Mouse (Mus musculus) c-Kit-negative CD71-positive TER-119-positive erythroid progenitor cells, embryonic 14.5 days (primary cell): ENCODE measurements around the gene Rnf212.
"Not testable (repeated sequence)": the region's sequence is repeated elsewhere in the genome, so short reads cannot be mapped to it uniquely, and the experiment has no call there.

Experiments used
- DNase-seq: peaks from one replicate; pipeline ENCODE4 v3.0.0-alpha.2; 2013; ENCODE audit warnings: low read depth, low spot score

Rnf212 gene

GRCm38 (mm10) chr5:108774630-108775306, at the start of gene Rnf212:
TSS of gene Rnf212 (minus strand) at chr5:108774982.
- no peak for DNase-seq

GRCm38 (mm10) chr5:108823276-108823675, 48.5 kb upstream of the Rnf212 start:
- no peak for DNase-seq

- not testable (repeated sequence) for DNase-seq
Measured at GRCm38 (mm10) chr5:108808750-108809149, 34.0 kb upstream of the Rnf212 start, which contains the start of gene Vmn2r8. TSS of gene Vmn2r8 (minus strand) at chr5:108808850.

- no peak for DNase-seq
Measured at GRCm38 (mm10) chr5:108803646-108804045, 28.9 kb upstream of the Rnf212 start.

GRCm38 (mm10) chr5:108795263-108795662, 20.5 kb upstream of the Rnf212 start, which contains the start of gene Tmed11:
TSS of gene Tmed11 (minus strand) at chr5:108795363.
- DNase-seq, result not testable (repeated sequence)

GRCm38 (mm10) chr5:108790385-108790784, 15.6 kb upstream of the Rnf212 start:
- not testable (repeated sequence) for DNase-seq

GRCm38 (mm10) chr5:108760002-108760401, 14.8 kb downstream of the Rnf212 start:
- DNase-seq, result no peak

- DNase-seq, result no peak
Measured at GRCm38 (mm10) chr5:108758396-108758795, 16.4 kb downstream of the Rnf212 start.

GRCm38 (mm10) chr5:108751258-108751657, 23.5 kb downstream of the Rnf212 start:
- DNase-seq, result not testable (repeated sequence)

GRCm38 (mm10) chr5:108750328-108751210, 24.2 kb downstream of the Rnf212 start:
- DNase-seq, result peak; percentile 40

- no peak for DNase-seq
Measured at GRCm38 (mm10) chr5:108744629-108745028, 30.2 kb downstream of the Rnf212 start.

- DNase-seq, result peak; percentile 41
Measured at GRCm38 (mm10) chr5:108743856-108744255, 30.9 kb downstream of the Rnf212 start.

GRCm38 (mm10) chr5:108742596-108742995, 32.2 kb downstream of the Rnf212 start:
- DNase-seq, result no peak

- DNase-seq, result no peak
Measured at GRCm38 (mm10) chr5:108741844-108742243, 32.9 kb downstream of the Rnf212 start.

- DNase-seq, result no peak
Measured at GRCm38 (mm10) chr5:108727425-108727824, 47.4 kb downstream of the Rnf212 start.

GRCm38 (mm10) chr5:108726557-108727248, 48.1 kb downstream of the Rnf212 start:
- DNase-seq, result peak; percentile 12

GRCm38 (mm10) chr5:108724006-108724405, 50.8 kb downstream of the Rnf212 start:
- no peak for DNase-seq

- no peak for DNase-seq
Measured at GRCm38 (mm10) chr5:108719761-108720160, 55.0 kb downstream of the Rnf212 start.

GRCm38 (mm10) chr5:108718051-108718450, 56.7 kb downstream of the Rnf212 start:
- DNase-seq, result no peak

- no peak for DNase-seq
Measured at GRCm38 (mm10) chr5:108715974-108716373, 58.8 kb downstream of the Rnf212 start.

GRCm38 (mm10) chr5:108714149-108714548, 60.6 kb downstream of the Rnf212 start:
- no peak for DNase-seq

- DNase-seq, result no peak
Measured at GRCm38 (mm10) chr5:108713691-108714090, 61.1 kb downstream of the Rnf212 start.
